Mouse (Mus musculus) MEL (cell line): ENCODE measurements around the gene 4930467E23Rik. TPM values are rescaled to one million over a fixed set of nuclear protein-coding genes. Genes with fewer than 3 reads are reported as not detected.
"Not testable (repeated sequence)": the region's sequence is repeated elsewhere in the genome, so short reads cannot be mapped to it uniquely, and the experiment has no call there.

Source experiments
- DNase-seq: peaks from one replicate; pipeline ENCODE4 v3.0.0; 2011; ENCODE audit warnings: low read depth, low spot score
- H3K27ac ChIP-seq: 2 replicates; pipeline ENCODE4 v1.5.1; 2012; ENCODE audit warnings: low read depth, mild to moderate bottlenecking, control low read depth, low read length, moderate library complexity; ENCODE audit not compliant: control insufficient read depth
- H3K27me3 ChIP-seq, 2 experiments: fragments of 150-350 bp in 1 of 2; sonication (generic) in 1 of 2; 2 replicates each; pipeline ENCODE4 v1.6.1; 2012; ENCODE audit warnings: low read length in 2 of 2, mild to moderate bottlenecking in 2 of 2, improper control_type of control experiment in 1 of 2, moderate library complexity in 1 of 2; ENCODE audit not compliant: insufficient read depth in 2 of 2, control insufficient read depth in 1 of 2
- H3K36me3 ChIP-seq, 2 experiments: 2 replicates each; pipeline ENCODE4 v1.6.1; 2012 to 2014; ENCODE audit warnings: low read length in 2 of 2, improper control_type of control experiment in 1 of 2, inconsistent platforms in 1 of 2, mild to moderate bottlenecking in 1 of 2; ENCODE audit not compliant: insufficient read depth in 2 of 2, control insufficient read depth in 1 of 2
- H3K4me1 ChIP-seq, 2 experiments: fragments of 150-350 bp in 1 of 2; sonication (generic) in 1 of 2; 2 replicates each; pipeline ENCODE4 v1.6.1; 2012; ENCODE audit warnings: low read length in 2 of 2, improper control_type of control experiment in 1 of 2, mild to moderate bottlenecking in 1 of 2; ENCODE audit not compliant: insufficient read depth in 2 of 2, control insufficient read depth in 1 of 2
- H3K4me3 ChIP-seq, 2 experiments: fragments of 150-350 bp in 1 of 2; sonication (generic) in 1 of 2; 2 replicates each; pipeline ENCODE4 v1.5.1; 2012; ENCODE audit warnings: low read depth in 2 of 2, low read length in 2 of 2, mild to moderate bottlenecking in 2 of 2, moderate library complexity in 2 of 2, control low read depth in 1 of 2, improper control_type of control experiment in 1 of 2; ENCODE audit not compliant: control insufficient read depth in 1 of 2, insufficient read depth in 1 of 2
- H3K79me2 ChIP-seq: 2 replicates; pipeline ENCODE4 v1.6.1; 2012; ENCODE audit warnings: mild to moderate bottlenecking, low read length, moderate library complexity; ENCODE audit not compliant: control insufficient read depth, poor library complexity, insufficient read depth
- H3K9ac ChIP-seq: 2 replicates; pipeline ENCODE4 v1.6.1; 2012; ENCODE audit warnings: low read depth, mild to moderate bottlenecking, control low read depth, low read length, moderate library complexity; ENCODE audit not compliant: control insufficient read depth, poor library complexity, severe bottlenecking
- H3K9me3 ChIP-seq: fragments of 150-350 bp; sonication (generic); replicated peaks from 2 replicates; pipeline ENCODE4 v1.6.1; 2012; ENCODE audit warnings: mild to moderate bottlenecking, low read length, improper control_type of control experiment, moderate library complexity; ENCODE audit not compliant: insufficient read depth
- polyA plus RNA-seq, 2 experiments: library from polyadenylated mRNA; stranded (reverse) in 1 of 2; unstranded in 1 of 2; fragments of >175 nt in 1 of 2; fragments of >200 nt in 1 of 2; gene quantifications; 2 replicates each; pipeline versions ENCODE4 v1.2.1 to v1.2.4; 2012; ENCODE audit warnings: low replicate concordance in 2 of 2, low read depth in 1 of 2; ENCODE audit not compliant: insufficient read length in 2 of 2, insufficient read depth in 1 of 2, missing spikeins in 1 of 2
- total RNA-seq: library from RNA; depleted of rRNA; stranded (reverse); fragments of 300-350 nt; gene quantifications from 2 replicates; pipeline ENCODE4 v1.2.3, GENCODE M21; 2012

The 4930467E23Rik gene
- total and polyA plus RNA-seq, 3 experiments: not detected

DNA sequence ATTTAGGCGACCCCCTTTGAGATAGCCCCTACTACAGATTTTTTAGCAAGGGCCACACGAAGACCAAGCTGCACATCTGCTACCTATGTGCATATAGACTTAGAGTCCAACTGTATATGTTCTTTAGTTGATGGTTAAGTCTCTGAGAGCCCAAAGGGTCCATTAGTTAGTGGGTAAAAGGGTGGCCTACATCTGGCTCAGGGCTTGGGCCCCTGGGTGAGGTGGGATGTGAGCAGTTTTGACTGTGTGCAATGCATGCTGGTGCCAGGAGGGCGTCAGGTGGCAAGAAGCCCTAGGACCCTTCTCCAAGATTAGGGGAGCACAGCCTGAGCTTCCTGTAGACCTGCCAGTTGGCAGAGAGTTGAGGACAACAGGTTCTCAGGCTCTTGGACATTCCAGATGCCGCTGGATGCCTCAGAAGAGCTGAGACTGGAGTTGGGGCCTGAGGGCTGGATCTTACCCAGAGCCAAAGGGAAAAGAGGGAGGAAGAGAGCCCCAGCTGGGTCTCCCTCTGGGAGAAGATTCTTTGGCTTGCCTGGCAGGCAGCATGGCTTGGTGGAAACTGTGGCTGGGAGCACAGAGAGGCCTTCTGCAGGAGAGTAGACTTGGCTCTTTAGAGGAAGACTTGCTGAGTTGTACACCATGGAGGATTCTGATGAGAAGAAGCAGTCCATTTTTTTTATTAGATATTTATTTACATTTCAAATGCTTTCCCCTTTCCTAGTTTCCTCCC, 33.6 kb downstream of the 4930467E23Rik start:
- H3K79me2 ChIP-seq, H3K4me1 ChIP-seq, DNase-seq, H3K36me3 ChIP-seq, H3K4me3 ChIP-seq, H3K9me3 ChIP-seq, H3K9ac ChIP-seq, H3K27me3 ChIP-seq, H3K27ac ChIP-seq: not testable (repeated sequence)

DNA sequence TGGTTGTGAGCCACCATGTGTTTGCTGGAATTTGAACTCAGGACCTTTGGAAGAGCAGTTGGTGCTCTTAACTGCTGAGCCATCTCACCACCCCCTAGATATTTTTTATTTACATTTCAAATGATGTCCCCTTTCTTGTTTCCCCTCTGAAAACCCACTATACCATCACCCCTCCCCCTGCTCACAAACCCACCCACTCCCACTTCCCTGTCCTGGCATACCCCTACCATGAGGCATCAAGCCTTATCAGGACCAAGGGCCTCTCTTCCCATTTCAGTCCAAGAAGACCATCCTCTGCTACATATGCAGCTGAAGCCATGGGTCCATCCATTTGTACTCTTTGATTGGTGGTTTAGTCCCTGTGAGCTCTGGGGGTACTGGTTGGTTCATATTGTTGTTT, 36.2 kb downstream of the 4930467E23Rik start:
- DNase-seq: not testable (repeated sequence)

DNA sequence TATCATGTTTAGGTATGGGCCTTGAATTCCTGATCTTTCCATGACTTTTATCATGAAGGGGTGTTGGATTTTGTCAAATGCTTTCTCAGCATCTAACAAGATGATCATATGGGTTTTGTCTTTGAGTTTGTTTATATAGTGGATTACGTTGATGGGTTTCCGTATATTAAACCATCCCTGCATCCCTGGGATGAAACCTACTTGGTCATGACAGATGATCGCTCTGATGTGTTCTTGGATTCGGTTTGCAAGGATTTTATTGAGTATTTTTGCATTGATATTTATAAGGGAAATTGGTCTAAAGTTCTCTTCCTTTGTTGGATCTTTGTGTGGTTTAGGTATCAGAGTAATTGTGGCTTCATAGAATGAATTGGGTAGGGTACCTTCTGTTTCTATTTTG, 44.1 kb downstream of the 4930467E23Rik start:
- H3K4me3 ChIP-seq, H3K79me2 ChIP-seq, H3K27ac ChIP-seq, H3K27me3 ChIP-seq, H3K36me3 ChIP-seq, H3K4me1 ChIP-seq, DNase-seq, H3K9me3 ChIP-seq, H3K9ac ChIP-seq: not testable (repeated sequence)

More for the DNA sequence above, 36.2 kb downstream of the 4930467E23Rik start:
- not testable (repeated sequence) for H3K79me2 ChIP-seq, H3K27ac ChIP-seq, H3K4me1 ChIP-seq, H3K4me3 ChIP-seq, H3K27me3 ChIP-seq, H3K9ac ChIP-seq, H3K9me3 ChIP-seq, H3K36me3 ChIP-seq

DNA sequence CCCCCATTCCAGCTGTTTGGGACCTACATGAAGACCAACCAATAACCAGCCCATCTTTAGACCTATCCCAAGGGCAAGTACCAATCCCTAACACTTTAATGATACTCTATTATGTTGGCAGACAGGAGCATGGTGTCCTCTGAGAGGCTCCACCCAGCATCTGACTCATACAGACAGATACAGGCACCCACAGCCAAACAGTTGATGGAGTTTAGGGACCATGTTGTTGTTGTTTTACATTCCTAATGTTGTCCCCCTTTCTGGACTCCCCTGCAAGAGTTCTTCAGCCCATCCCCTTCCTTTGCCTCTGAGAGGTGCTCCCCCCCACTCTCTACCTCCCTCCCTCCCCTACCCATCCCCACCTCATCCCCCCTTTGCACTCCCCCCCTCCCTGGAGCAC, 46.9 kb downstream of the 4930467E23Rik start:
- H3K79me2 ChIP-seq, DNase-seq, H3K27me3 ChIP-seq, H3K4me3 ChIP-seq, H3K9me3 ChIP-seq, H3K9ac ChIP-seq, H3K36me3 ChIP-seq, H3K4me1 ChIP-seq, H3K27ac ChIP-seq: not testable (repeated sequence)

DNA sequence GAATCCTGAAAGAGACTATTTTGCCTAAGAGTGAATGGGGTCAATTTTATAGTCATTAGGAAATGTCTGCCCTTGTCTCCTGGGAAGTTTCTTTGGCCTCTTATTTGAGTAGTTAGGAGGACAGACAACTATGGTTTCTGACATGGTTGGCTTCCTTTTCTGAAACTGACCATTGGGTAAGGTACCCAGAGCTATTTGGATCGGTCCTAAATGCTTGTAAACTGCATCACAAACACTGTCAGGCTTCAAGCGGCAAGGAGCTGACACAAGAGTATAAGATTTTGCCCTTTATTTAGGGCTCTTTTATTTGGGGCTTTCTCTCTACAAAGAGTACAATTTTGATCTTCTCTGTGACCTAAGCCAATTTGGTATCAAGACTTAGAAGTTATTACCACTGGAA, 48.1 kb downstream of the 4930467E23Rik start:
- H3K9me3 ChIP-seq, H3K79me2 ChIP-seq, H3K27ac ChIP-seq, H3K27me3 ChIP-seq, DNase-seq, H3K9ac ChIP-seq, H3K4me1 ChIP-seq, H3K36me3 ChIP-seq, H3K4me3 ChIP-seq: not testable (repeated sequence)

DNA sequence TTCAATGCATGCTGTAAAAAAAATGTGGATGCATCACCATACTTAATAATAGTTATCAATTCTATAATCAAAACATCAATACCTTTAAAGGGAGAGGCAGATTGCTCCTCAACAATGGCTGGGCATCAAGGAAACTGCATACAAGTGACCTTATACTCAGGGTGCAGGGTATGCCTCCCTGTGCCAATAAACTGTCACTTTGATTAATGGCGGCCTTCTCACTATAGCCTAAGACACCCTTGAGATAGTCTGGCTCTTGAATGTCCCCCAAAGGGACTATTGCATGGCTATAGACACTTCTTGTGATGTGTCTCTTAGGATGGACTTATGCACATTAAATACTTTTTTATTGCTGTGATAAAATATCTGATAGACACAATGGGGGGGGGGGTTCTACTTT, 48.8 kb downstream of the 4930467E23Rik start:
- not testable (repeated sequence) for H3K27ac ChIP-seq, H3K9me3 ChIP-seq, H3K36me3 ChIP-seq, DNase-seq, H3K9ac ChIP-seq, H3K4me1 ChIP-seq, H3K27me3 ChIP-seq, H3K79me2 ChIP-seq, H3K4me3 ChIP-seq

DNA sequence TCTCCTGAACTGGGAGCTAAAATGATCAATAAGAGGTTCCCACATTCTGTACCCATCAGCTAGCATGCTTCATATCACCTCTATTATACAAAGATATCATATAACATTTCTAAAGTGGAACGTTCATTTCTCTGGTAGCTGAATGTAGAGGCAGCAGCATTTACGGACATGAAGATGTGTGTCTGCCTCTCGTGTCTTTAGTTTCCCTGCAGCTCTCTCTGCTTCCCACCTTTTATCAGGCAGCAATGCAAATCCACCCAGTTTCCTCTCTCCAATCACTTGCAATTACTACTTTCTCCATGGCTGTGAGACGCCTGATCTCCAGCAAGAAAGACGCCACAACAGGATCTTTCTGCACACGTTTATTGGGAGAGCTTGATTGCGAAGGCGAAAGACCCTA, 49.5 kb downstream of the 4930467E23Rik start:
- H3K4me1 ChIP-seq, H3K79me2 ChIP-seq, H3K36me3 ChIP-seq, H3K27me3 ChIP-seq, H3K9me3 ChIP-seq, H3K27ac ChIP-seq, H3K9ac ChIP-seq, H3K4me3 ChIP-seq, DNase-seq: not testable (repeated sequence)
